Mouse (Mus musculus) mesoderm, embryonic 11.5 days (tissue): ENCODE results near the gene Arl4a.

ENCODE experiments used
- DNase-seq: peaks from one replicate; pipeline ENCODE4 v3.0.0-alpha.2; 2012; ENCODE audit warnings: low read depth, low spot score

Gene Arl4a

GRCm38 (mm10) chr12:39968109-39968508 lies 69.7 kb downstream of the Arl4a start:
- no peak for DNase-seq

DNA sequence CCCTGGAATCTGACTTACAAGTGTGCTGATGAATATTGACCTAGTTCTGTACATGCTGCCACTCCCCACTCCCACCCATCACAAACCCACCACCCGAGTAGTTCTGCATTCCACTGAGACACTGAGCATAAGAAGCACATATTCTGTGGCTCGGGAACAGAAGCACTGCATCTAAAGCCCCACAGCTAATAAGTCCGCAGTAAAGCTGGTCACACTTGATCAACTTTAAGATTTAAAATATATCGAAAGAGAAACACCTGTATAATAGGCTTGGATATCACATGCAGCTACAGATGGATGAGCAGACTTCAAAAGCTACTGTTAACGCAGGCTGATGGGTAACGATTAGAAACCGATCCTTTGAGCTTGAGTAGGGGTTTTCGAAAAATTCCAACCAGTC lies 78.7 kb downstream of the Arl4a start:
- no peak for DNase-seq

- DNase-seq = no peak
These were observed 79.7 kb downstream of the Arl4a start for GRCm38 (mm10) chr12:39957931-39958671.

- peak; percentile 80 for DNase-seq
These were observed 81.4 kb downstream of the Arl4a start for GRCm38 (mm10) chr12:39956396-39956795.
